Mouse (Mus musculus): ENCODE measurements around the gene Sash1. TPM values are rescaled to one million over a fixed set of nuclear protein-coding genes. Genes with fewer than 3 reads are reported as not detected.

Gene Sash1
- 2.2 and 4.3 TPM in 2 replicates for total RNA-seq (2023)

GRCm38 (mm10) chr10:8885630-8886527 is at the start of gene Sash1:
Sash1 (minus strand) TSS chr10:8886070.

Data from neutrophil, adult 65 days (primary cell).